33 mouse cellular contexts compared by ENCODE assay signal in genomic region chr4:89941308-89941707, GRCm38 (mm10).
DNase-seq lines count a peak whose midpoint lies in the region; ATAC-seq lines count a peak whose summit lies in the region.
"Had no signal": no experiment of that assay in that cellular context is flagged by ENCODE, and none has a peak within 500 bp of the region (broad histone marks: within the 10 kb centered on the region; RNA-seq: fewer than 3 reads in every experiment).

No protein-coding gene starts in this region.

- H3K9me3 ChIP-seq in hindbrain, embryonic 11.5 days (ENCODE audit: control insufficient read depth, low read length): no peaks in the 10 kb centered on the region
- H3K9me3 ChIP-seq in hindbrain, embryonic 16.5 days (ENCODE audit: control insufficient read depth, low read length): no peaks in the 10 kb centered on the region
- H3K9me3 ChIP-seq: embryonic facial prominence, embryonic 10.5 days; embryonic facial prominence, embryonic 15.5 days; heart, embryonic 12.5 days; intestine, embryonic 15.5 days; limb, embryonic 12.5 days; liver, embryonic 15.5 days; midbrain, embryonic 12.5 days; neural tube, embryonic 15.5 days had no signal

- no peak overlapping the region for H3K4me3 ChIP-seq in hindbrain, embryonic 11.5 days (ENCODE audit: low read depth, low read length)
- no peak overlapping the region for H3K4me3 ChIP-seq in hindbrain, embryonic 16.5 days (ENCODE audit: low read length)
- H3K4me3 ChIP-seq: embryonic facial prominence, embryonic 10.5 days; embryonic facial prominence, embryonic 15.5 days; gastrocnemius, adult 2 months; heart, adult 2 months; heart, embryonic 12.5 days; intestine, embryonic 15.5 days; layer of hippocampus, adult 2 months; left cerebral cortex, adult 2 months; limb, embryonic 12.5 days; liver, embryonic 15.5 days; midbrain, embryonic 12.5 days; neural tube, embryonic 15.5 days had no signal

- ATAC-seq in frontal cortex, adult (ENCODE audit: low TSS enrichment): peak; percentile 31; the same call in 1 of the 2 replicates
- ATAC-seq in hindbrain, embryonic 11.5 days (ENCODE audit: low FRiP score): peak; percentile 57; the same call in 1 of the 2 replicates
- ATAC-seq in hindbrain, embryonic 16.5 days: peak; percentile 75
- ATAC-seq: forebrain, embryonic 14.5 days; intestine, embryonic 15.5 days; Patski had no signal

- no peak overlapping the region for H3K4me2 ChIP-seq in hindbrain, embryonic 11.5 days (replicated peaks; ENCODE audit: low read depth, low read length)
- no peak overlapping the region for H3K4me2 ChIP-seq in hindbrain, embryonic 16.5 days (ENCODE audit: low read length)
- H3K4me2 ChIP-seq: embryonic facial prominence, embryonic 15.5 days; heart, embryonic 12.5 days; intestine, embryonic 15.5 days; limb, embryonic 12.5 days; liver, embryonic 15.5 days; lung, embryonic 14.5 days; midbrain, embryonic 12.5 days; neural tube, embryonic 15.5 days had no signal

- no peak for DNase-seq in frontal cortex, postnatal 10 days (ENCODE audit: low spot score in 2 of 2)
- peak; percentile 19 for DNase-seq in embryo, embryonic 10 days (ENCODE audit: low spot score)
- peak; percentile 18 for DNase-seq in hindbrain, embryonic 11.5 days (ENCODE audit: low spot score)
- no peak for DNase-seq in cerebellum, postnatal 4 days (ENCODE audit: low spot score in 2 of 2)
- DNase-seq in c-Kit-positive CD71-positive TER-119-positive erythroid progenitor cells, embryonic 14.5 days (ENCODE audit: low spot score): no peak
- no peak for DNase-seq in cerebellum, postnatal 14 days
- DNase-seq: adrenal gland, postnatal 14 days; cerebellum, adult 2 months; cerebellum, postnatal 25 days; gastrocnemius, adult 2 months; heart, adult 2 months; kidney, adult 2 months; kidney, postnatal 36 days; lung, embryonic 14.5 days; retina, postnatal 1 day; spleen, adult 18-20 months; thymus, adult 2 months; thymus, postnatal 4 days had no signal

- 41% methylated on average over 4 of the region's 4 CpGs for WGBS in hindbrain, embryonic 11.5 days
- 38% methylated on average over 4 of the region's 4 CpGs for WGBS in hindbrain, embryonic 16.5 days

- no peaks in the 10 kb centered on the region for H3K27me3 ChIP-seq in hindbrain, embryonic 11.5 days (ENCODE audit: control insufficient read depth, insufficient read depth, low read length)
- H3K27me3 ChIP-seq in hindbrain, embryonic 16.5 days (replicated peaks; ENCODE audit: control insufficient read depth, insufficient read depth, low read length): no peaks in the 10 kb centered on the region
- H3K27me3 ChIP-seq: CH12.LX; embryonic facial prominence, embryonic 15.5 days; heart, embryonic 12.5 days; intestine, embryonic 15.5 days; limb, embryonic 12.5 days; liver, embryonic 15.5 days; midbrain, embryonic 12.5 days; neural tube, embryonic 15.5 days; Patski had no signal

- H3K4me1 ChIP-seq in hindbrain, embryonic 11.5 days (replicated peaks; ENCODE audit: control insufficient read depth, insufficient read depth, low read length): no peaks in the 10 kb centered on the region
- H3K4me1 ChIP-seq in hindbrain, embryonic 16.5 days (ENCODE audit: control insufficient read depth, insufficient read depth, low read depth, low read length): no peaks in the 10 kb centered on the region
- H3K4me1 ChIP-seq: embryonic facial prominence, embryonic 10.5 days; embryonic facial prominence, embryonic 15.5 days; heart, embryonic 12.5 days; intestine, embryonic 15.5 days; limb, embryonic 12.5 days; liver, embryonic 15.5 days; midbrain, embryonic 12.5 days; neural tube, embryonic 15.5 days had no signal

- H3K9ac ChIP-seq in hindbrain, embryonic 11.5 days (ENCODE audit: low read depth, low read length): no peak overlapping the region
- H3K9ac ChIP-seq in hindbrain, embryonic 16.5 days (ENCODE audit: low read depth, low read length): no peak overlapping the region
- H3K9ac ChIP-seq: embryonic facial prominence, embryonic 15.5 days; heart, embryonic 12.5 days; intestine, embryonic 15.5 days; limb, embryonic 12.5 days; liver, embryonic 15.5 days; lung, embryonic 14.5 days; midbrain, embryonic 12.5 days; neural tube, embryonic 15.5 days had no signal

- no peak overlapping the region for H3K27ac ChIP-seq in hindbrain, embryonic 11.5 days (ENCODE audit: low read depth, low read length)
- no peak overlapping the region for H3K27ac ChIP-seq in hindbrain, embryonic 16.5 days (ENCODE audit: low read depth, low read length)
- H3K27ac ChIP-seq: embryonic facial prominence, embryonic 10.5 days; embryonic facial prominence, embryonic 15.5 days; gastrocnemius, adult 2 months; heart, adult 2 months; intestine, embryonic 15.5 days; layer of hippocampus, adult 2 months; left cerebral cortex, adult 2 months; limb, embryonic 12.5 days; liver, embryonic 15.5 days; midbrain, embryonic 12.5 days; neural tube, embryonic 15.5 days had no signal

- no peaks in the 10 kb centered on the region for H3K36me3 ChIP-seq in hindbrain, embryonic 11.5 days (ENCODE audit: control insufficient read depth, insufficient read depth, low read length)
- H3K36me3 ChIP-seq in hindbrain, embryonic 16.5 days (ENCODE audit: control insufficient read depth, insufficient read depth, low read length): no peaks in the 10 kb centered on the region
- H3K36me3 ChIP-seq: embryonic facial prominence, embryonic 10.5 days; embryonic facial prominence, embryonic 15.5 days; heart, embryonic 12.5 days; intestine, embryonic 15.5 days; limb, embryonic 12.5 days; liver, embryonic 15.5 days; midbrain, embryonic 12.5 days; neural tube, embryonic 15.5 days had no signal

Comparison
In these comparisons a context has a peak if more than half of its experiments do, and no peak if none do; other contexts are left out.
1. DNase-seq: peak in embryo, embryonic 10 days (single experiment) and hindbrain, embryonic 11.5 days (single experiment); none in frontal cortex, postnatal 10 days (0 of 2), cerebellum, postnatal 4 days (0 of 2), c-Kit-positive CD71-positive TER-119-positive erythroid progenitor cells, embryonic 14.5 days (single experiment) and cerebellum, postnatal 14 days (0 of 2).
2. Peak in every context shown above with its lines, with median percentiles within 50 percentile points of each other: ATAC-seq.